In the genomic region with DNA sequence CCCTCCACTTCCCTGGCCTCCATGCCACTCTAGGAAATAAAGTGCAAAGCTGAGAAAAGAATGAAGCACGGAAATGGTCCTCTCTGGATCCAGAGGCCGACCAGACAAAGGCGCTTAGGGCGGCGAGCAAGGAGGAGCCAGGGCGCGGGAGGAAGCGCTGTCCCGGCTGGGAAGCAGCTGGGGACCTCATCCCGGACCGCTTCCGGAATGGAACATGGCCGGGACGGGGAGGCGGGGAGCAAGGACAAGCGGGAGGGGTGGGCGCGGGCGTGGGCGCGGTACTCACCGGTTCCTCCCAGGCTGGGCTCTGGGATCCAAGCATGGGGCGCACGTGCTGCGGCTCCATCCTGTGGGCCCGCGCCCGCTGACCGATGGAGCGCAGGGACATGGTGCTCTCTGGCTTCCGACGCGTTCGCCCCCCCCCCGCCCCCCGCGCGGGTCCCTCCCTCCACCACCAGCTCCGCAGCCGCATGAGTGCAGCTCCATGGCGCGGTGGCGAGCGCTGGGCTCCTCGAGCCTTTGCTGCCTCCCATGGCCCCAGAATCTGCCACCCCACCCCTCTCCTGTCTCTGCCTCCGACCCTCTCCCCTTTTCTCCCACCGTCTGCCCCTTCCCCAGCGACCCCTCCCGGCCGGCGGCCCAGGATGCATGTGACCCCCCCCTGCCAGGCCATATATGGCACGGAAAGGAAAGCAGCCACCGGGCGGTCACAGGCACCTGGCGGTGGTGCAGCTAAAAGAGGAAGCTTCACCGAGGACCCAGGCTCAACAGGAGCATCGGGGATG, we compare ENCODE assay signal across 9 mouse cellular contexts. TPM values are rescaled to one million over a fixed set of nuclear protein-coding genes. Genes with fewer than 3 reads are reported as not detected.
A peak's percentile ranks its signal among the peaks of the same experiment; 100 is the strongest.
DNase-seq lines count a peak whose midpoint lies in the region; ATAC-seq and TF ChIP-seq lines count a peak whose summit lies in the region.
"Not testable (repeated sequence)": the region's sequence is repeated elsewhere in the genome, so short reads cannot be mapped to it uniquely, and the experiment has no call there.
"Had no signal": no experiment of that assay in that cellular context is flagged by ENCODE, and none has a peak within 500 bp of the region (broad histone marks: within the 10 kb centered on the region; RNA-seq: fewer than 3 reads in every experiment).

A gene (minus strand): TSS at position 320 of the 785 bp plus-strand sequence.

- under 1% methylated on average over 52 of the region's 57 CpGs for WGBS in embryonic facial prominence, embryonic 15.5 days
- WGBS in heart, embryonic 11.5 days (ENCODE audit: insufficient replicate concordance): 1% methylated on average over 47 of the region's 57 CpGs
- WGBS in kidney, adult 2 months: 1% methylated on average over 57 of the region's 57 CpGs

- TF ChIP-seq CTCF in kidney, adult 2 months (conservative IDR thresholded peaks at IDR 0.05; ENCODE audit: insufficient read depth, insufficient read length, low read depth, low read length): not testable (repeated sequence)

- H3K4me1 ChIP-seq in embryonic facial prominence, embryonic 15.5 days; heart, embryonic 11.5 days (ENCODE audit: control insufficient read depth, insufficient read depth, low read length); kidney, adult 2 months (ENCODE audit: control insufficient read depth, insufficient read depth, low read length): not testable (repeated sequence)

- peak; percentile 56 for DNase-seq in adrenal gland, postnatal 14 days
- DNase-seq in kidney, adult 2 months: peak; percentile 55
- peak; percentile 15 to 17 for DNase-seq in left cerebral cortex, postnatal 25 days (ENCODE audit: low spot score in 2 of 2)
- DNase-seq in mesoderm, embryonic 11.5 days (ENCODE audit: low read depth, low spot score): peak; percentile 52
- DNase-seq in right cerebral cortex, postnatal 25 days: peak; percentile 36
- DNase-seq in urinary bladder, postnatal 25 days (ENCODE audit: low spot score): peak; percentile 22

- not testable (repeated sequence) for ATAC-seq in embryonic facial prominence, embryonic 15.5 days (ENCODE audit: insufficient number of reproducible peaks, low FRiP score, low TSS enrichment, low read depth); heart, embryonic 11.5 days (replicated peaks; ENCODE audit: insufficient number of reproducible peaks, low FRiP score, low TSS enrichment)

- peak within 1 kb of the TSS; percentile 49 for H3K4me3 ChIP-seq in embryonic facial prominence, embryonic 15.5 days (replicated peaks)
- H3K4me3 ChIP-seq in heart, embryonic 11.5 days (ENCODE audit: low read depth, low read length): peak within 1 kb of the TSS; percentile 46
- not testable (repeated sequence) for H3K4me3 ChIP-seq in kidney, adult 2 months (ENCODE audit: insufficient read depth, low read depth, low read length)

- not testable (repeated sequence) for H3K9me3 ChIP-seq in embryonic facial prominence, embryonic 15.5 days (replicated peaks); heart, embryonic 11.5 days (replicated peaks; ENCODE audit: control insufficient read depth, low read length)

- H3K4me2 ChIP-seq in embryonic facial prominence, embryonic 15.5 days (replicated peaks): peak within 1 kb of the TSS; percentile 77
- H3K4me2 ChIP-seq in heart, embryonic 11.5 days: peak within 1 kb of the TSS; percentile 61

- intact Hi-C loops in left cerebral cortex, postnatal 25 days (cut with DNase I): not testable (repeated sequence)

- not testable (repeated sequence) for H3K27ac ChIP-seq in embryonic facial prominence, embryonic 15.5 days (replicated peaks); heart, embryonic 11.5 days (ENCODE audit: low read depth, low read length); kidney, adult 2 months (ENCODE audit: insufficient read depth, low read depth, low read length)

- H3K36me3 ChIP-seq in embryonic facial prominence, embryonic 15.5 days; heart, embryonic 11.5 days (ENCODE audit: control insufficient read depth, insufficient read depth, low read length); kidney, adult 2 months (ENCODE audit: control insufficient read depth, insufficient read depth, low read length): not testable (repeated sequence)

- not testable (repeated sequence) for H3K27me3 ChIP-seq in embryonic facial prominence, embryonic 15.5 days; heart, embryonic 11.5 days (ENCODE audit: control insufficient read depth, insufficient read depth, low read length); kidney, adult 2 months (replicated peaks; ENCODE audit: control insufficient read depth, insufficient read depth, low read length)

- TF ChIP-seq POLR2A in kidney, adult 2 months (IDR thresholded peaks at IDR 0.05; ENCODE audit: low read depth, low read length): not testable (repeated sequence)

- not testable (repeated sequence) for H3K9ac ChIP-seq in embryonic facial prominence, embryonic 15.5 days
- H3K9ac ChIP-seq in heart, embryonic 11.5 days (ENCODE audit: low read depth, low read length): 0 out of 2 replicates have a peak within 1 kb of the TSS, but pooled peaks have one; percentile 59

RNA-seq across cellular contexts. Expression of the gene that starts here (rescaled TPM):
- total RNA-seq in adrenal gland, postnatal 14 days (2021): 0.59 TPM in 1 of 2 replicates, not detected in the other
- 0.69 and 0.75 TPM in 2 replicates for polyA plus RNA-seq in embryonic facial prominence, embryonic 15.5 days (2015; fragmentation: Nextera tagmentation; extraction: Ambion mirVana)
- 4.3 and 4.4 TPM in 2 replicates for polyA plus RNA-seq in heart, embryonic 11.5 days (2014; fragmentation: Nextera tagmentation; extraction: Ambion mirVana)
- polyA plus RNA-seq in kidney, adult 2 months (2012; rRNA removed): 0.16 TPM in 1 of 2 replicates, not detected in the other
- total RNA-seq in left cerebral cortex, postnatal 25 days (2021): 1 to 10 TPM; 1.5 to 2.1 TPM
- total RNA-seq: monocyte, adult 5-6 weeks had no signal

Comparison
In these comparisons a context has a peak if more than half of its experiments do, and no peak if none do; other contexts are left out.
1. Peak in DNase-seq in adrenal gland, postnatal 14 days; RNA of the gene not detected or under 1 TPM.
2. Peak in DNase-seq in kidney, adult 2 months; RNA of the gene not detected or under 1 TPM.